Comparison of ENCODE assay signal across 9 mouse cellular contexts in the genomic region with DNA sequence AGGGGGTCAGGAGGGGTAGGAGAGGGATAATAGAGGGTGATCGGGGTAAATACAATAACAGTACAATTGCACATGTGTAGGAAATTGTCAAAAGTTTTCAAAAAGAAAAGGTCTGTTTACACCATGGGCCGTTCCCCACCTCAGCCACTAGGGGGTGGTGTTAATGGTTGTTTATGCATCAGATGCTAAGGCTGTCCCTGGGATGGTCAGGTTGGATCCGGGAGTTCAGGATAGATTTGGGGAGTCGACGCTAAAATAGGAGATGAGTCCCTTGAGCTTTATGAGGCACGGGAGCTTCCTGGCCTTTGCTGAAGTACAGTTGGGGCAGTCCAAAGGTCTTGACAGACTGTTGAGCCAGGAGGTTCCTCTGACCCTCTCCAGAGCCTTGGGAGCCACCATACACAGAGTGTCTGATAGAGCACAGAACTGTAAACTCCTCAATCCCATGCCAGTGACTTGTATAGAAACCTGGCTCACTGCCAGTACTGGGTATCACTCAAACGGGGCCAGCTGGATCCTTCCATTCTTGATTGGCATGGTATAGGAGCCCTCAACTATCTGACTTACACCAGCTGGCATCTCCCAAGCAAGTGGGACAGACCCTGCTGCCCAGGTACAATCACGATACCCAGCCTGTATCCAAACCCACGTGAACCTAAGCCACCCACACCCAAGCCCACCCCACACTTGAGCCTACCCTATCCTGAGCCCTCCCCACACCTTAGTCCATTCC.
DNase-seq lines count a peak whose midpoint lies in the region; TF ChIP-seq lines count a peak whose summit lies in the region.
"Had no signal": no experiment of that assay in that cellular context is flagged by ENCODE, and none has a peak within 500 bp of the region (broad histone marks: within the 10 kb centered on the region; RNA-seq: fewer than 3 reads in every experiment).

No protein-coding gene starts in this region.

- no peak overlapping the region for H3K9ac ChIP-seq in ES-E14 (ENCODE audit: insufficient read depth, low read depth, low read length, poor library complexity, severe bottlenecking)
- H3K9ac ChIP-seq: embryonic facial prominence, embryonic 12.5 days had no signal

- H3K4me3 ChIP-seq in left cerebral cortex, adult 2 months, result no peak overlapping the region
- H3K4me3 ChIP-seq in ES-E14 (ENCODE audit: insufficient read depth in 1 of 2, low read depth in 1 of 2, low read length in 2 of 2, poor library complexity in 1 of 2, severe bottlenecking in 1 of 2), result no peak overlapping the region
- no peak overlapping the region for H3K4me3 ChIP-seq in heart, embryonic 10.5 days
- H3K4me3 ChIP-seq: embryonic facial prominence, embryonic 12.5 days had no signal

- in situ Hi-C loops in ES-E14 (cut with MboI; ENCODE audit: low sequenced_read_pairs in 2 of 2, unreplicated experiment in 2 of 2), result no loop called here

- no peak overlapping the region for H3K27ac ChIP-seq in left cerebral cortex, adult 2 months
- no peak overlapping the region for H3K27ac ChIP-seq in ES-E14 (ENCODE audit: insufficient read depth, low read depth, low read length, poor library complexity, severe bottlenecking)
- H3K27ac ChIP-seq in heart, embryonic 10.5 days, result no peak overlapping the region
- H3K27ac ChIP-seq: embryonic facial prominence, embryonic 12.5 days had no signal

- DNase-seq in left cerebral cortex, adult 2 months (ENCODE audit: extremely low spot score in 1 of 2, low spot score in 2 of 2), result no peak
- no peak for DNase-seq in left cerebral cortex, adult 11 months (ENCODE audit: low spot score)
- peak; percentile 27 for DNase-seq in ES-E14 (ENCODE audit: low read depth, low spot score)
- peak; percentile 52 for DNase-seq in brain, adult 2 months (ENCODE audit: low read depth, low spot score)
- DNase-seq in forelimb bud, embryonic 11.5 days (ENCODE audit: low read depth, low spot score), result peak; percentile 16
- DNase-seq in left cerebral cortex, adult 18-20 months (ENCODE audit: low spot score in 2 of 2), result no peak
- no peak for DNase-seq in heart, embryonic 10.5 days (ENCODE audit: low spot score)
- no peak for DNase-seq in heart, adult 8-10 months (ENCODE audit: low spot score)

- intact Hi-C loops in left cerebral cortex, adult 2 months (cut with DNase I), result no loop called here

- H3K9me3 ChIP-seq in ES-E14 (ENCODE audit: control insufficient read depth, insufficient read depth, low read depth, low read length), result no peaks in the 10 kb centered on the region
- H3K9me3 ChIP-seq in heart, embryonic 10.5 days, result no peaks in the 10 kb centered on the region
- H3K9me3 ChIP-seq: embryonic facial prominence, embryonic 12.5 days had no signal

- WGBS in heart, embryonic 10.5 days, result 53% methylated on average over 9 of the region's 9 CpGs

- peak; percentile 69 for TF ChIP-seq CTCF in left cerebral cortex, adult 2 months (IDR thresholded peaks at IDR 0.05)

- H3K27me3 ChIP-seq in heart, embryonic 10.5 days (ENCODE audit: insufficient read depth, poor library complexity, severe bottlenecking), result no peaks in the 10 kb centered on the region
- H3K27me3 ChIP-seq: embryonic facial prominence, embryonic 12.5 days had no signal

- H3K4me1 ChIP-seq in ES-E14 (ENCODE audit: control insufficient read depth in 2 of 2, insufficient read depth in 2 of 2, low read length in 2 of 2, poor library complexity in 1 of 2), result no peaks in the 10 kb centered on the region
- H3K4me1 ChIP-seq in heart, embryonic 10.5 days, result no peaks in the 10 kb centered on the region
- H3K4me1 ChIP-seq: embryonic facial prominence, embryonic 12.5 days had no signal

- no peaks in the 10 kb centered on the region for H3K36me3 ChIP-seq in ES-E14 (ENCODE audit: control insufficient read depth, insufficient read depth, low read length, poor library complexity, severe bottlenecking)
- no peaks in the 10 kb centered on the region for H3K36me3 ChIP-seq in heart, embryonic 10.5 days
- H3K36me3 ChIP-seq: embryonic facial prominence, embryonic 12.5 days had no signal

TF ChIP-seq in ES-E14, 5 proteins besides CTCF, POLR2A, EP300 and RAD21:
- TF ChIP-seq ZC3H11A (IDR thresholded peaks at IDR 0.05; ENCODE audit: borderline replicate concordance, low read depth, low read length), result no peak
- TF ChIP-seq ZNF384 (IDR thresholded peaks at IDR 0.05; ENCODE audit: low read depth, low read length), result no peak
- TF ChIP-seq HCFC1 (IDR thresholded peaks at IDR 0.05; ENCODE audit: borderline replicate concordance, insufficient read depth, low read length), result no peak
- TF ChIP-seq MAFK (IDR thresholded peaks at IDR 0.05; ENCODE audit: insufficient read depth, low read depth, low read length), result no peak
- TF ChIP-seq CHD2 (IDR thresholded peaks at IDR 0.05; ENCODE audit: low read depth, low read length), result no peak

Comparison
In these comparisons a context has a peak if more than half of its experiments do, and no peak if none do; other contexts are left out.
1. DNase-seq: peak in ES-E14 (single experiment), brain, adult 2 months (single experiment) and forelimb bud, embryonic 11.5 days (single experiment); none in left cerebral cortex, adult 2 months (0 of 2), left cerebral cortex, adult 11 months (single experiment), left cerebral cortex, adult 18-20 months (0 of 2), heart, embryonic 10.5 days (single experiment) and heart, adult 8-10 months (single experiment).